Mouse (Mus musculus): Measurements from ENCODE around the gene Gm45753. TPM values are rescaled to one million over a fixed set of nuclear protein-coding genes. Genes with fewer than 3 reads are reported as not detected.

The Gm45753 gene
- under 1 TPM in 1 of 2 experiments, not detected in 1; 0.21 TPM for total RNA-seq (2023)

GRCm38 (mm10) chr8:45308366-45308765, at the start of gene Gm45753:
Gene Gm45753 (minus strand): TSS chr8:45308466.

GRCm38 (mm10) chr8:45332685-45333409, 24.6 kb upstream of the Gm45753 start, which contains the start of gene Cyp4v3:
Gene Cyp4v3 (minus strand): TSS chr8:45333216.

GRCm38 (mm10) chr8:45294687-45295086, 13.6 kb downstream of the Gm45753 start, which contains the start of gene Klkb1:
Gene Klkb1 (minus strand): TSS chr8:45294859.

GRCm38 (mm10) chr8:45261920-45262319, 46.3 kb downstream of the Gm45753 start, which contains the start of gene F11:
Gene F11 (minus strand): TSS chr8:45262031.

Other genes starting within 250 kb of the Gm45753 start
- not detected for gene Mtnr1a, start 239.3 kb downstream of the Gm45753 start, total RNA-seq (2023)
- gene F11, start 46.4 kb downstream of the Gm45753 start, total RNA-seq (2023), result not detected
- gene Klkb1, start 13.6 kb downstream of the Gm45753 start, total RNA-seq (2023), result not detected
- 10 to 100 TPM in 1 of 2 experiments, 1 to 10 TPM in 1; 8.7 to 10.3 TPM for gene Cyp4v3, start 24.8 kb upstream of the Gm45753 start, total RNA-seq (2023)
- gene Fam149a, start 73.8 kb upstream of the Gm45753 start, total RNA-seq (2023), result 1 to 10 TPM; 1.6 to 1.7 TPM
- 10 to 100 TPM; 17.9 to 23.6 TPM for gene Tlr3, start 102.6 kb upstream of the Gm45753 start, total RNA-seq (2023)
- 10 to 100 TPM; 11.6 to 12.3 TPM for gene Sorbs2, start 199.3 kb upstream of the Gm45753 start, total RNA-seq (2023)